ENCODE assay signal across 13 mouse cellular contexts in genomic region chr5:112098469-112099085, GRCm38 (mm10).
DNase-seq lines count a peak whose midpoint lies in the region; ATAC-seq and TF ChIP-seq lines count a peak whose summit lies in the region.
"Had no signal": no experiment of that assay in that cellular context is flagged by ENCODE, and none has a peak within 500 bp of the region (broad histone marks: within the 10 kb centered on the region; RNA-seq: fewer than 3 reads in every experiment).

No protein-coding gene starts in this region.

- peak overlapping the region; percentile 35; the same call in 1 of the 2 replicates for H3K4me3 ChIP-seq in E14TG2a.4 (replicated peaks; ENCODE audit: low read length)
- no peak overlapping the region for H3K4me3 ChIP-seq in hindbrain, embryonic 12.5 days
- H3K4me3 ChIP-seq in midbrain, embryonic 14.5 days (replicated peaks; ENCODE audit: low read depth, low read length): no peak overlapping the region
- H3K4me3 ChIP-seq in kidney, embryonic 15.5 days (replicated peaks): no peak overlapping the region
- H3K4me3 ChIP-seq: embryonic facial prominence, embryonic 10.5 days; heart, embryonic 10.5 days had no signal

- DNase-seq in ES-CJ7 (ENCODE audit: low read depth, low spot score): peak; percentile 24
- peak; percentile 82 for DNase-seq in midbrain, embryonic 14.5 days
- DNase-seq in frontal cortex, postnatal 25 days (ENCODE audit: low spot score in 2 of 2): no peak
- DNase-seq: cerebellum, adult 9-10 months; heart, postnatal 36 days; kidney, adult 2 months had no signal

- H3K27ac ChIP-seq in hindbrain, embryonic 12.5 days: peak overlapping the region; percentile 64
- peak overlapping the region; percentile 77 for H3K27ac ChIP-seq in midbrain, embryonic 14.5 days (replicated peaks; ENCODE audit: low read depth, low read length)
- H3K27ac ChIP-seq in kidney, embryonic 15.5 days: no peak overlapping the region
- H3K27ac ChIP-seq: embryonic facial prominence, embryonic 10.5 days; heart, embryonic 10.5 days had no signal

- no peak overlapping the region for H3K9ac ChIP-seq in hindbrain, embryonic 12.5 days
- H3K9ac ChIP-seq in midbrain, embryonic 14.5 days (replicated peaks; ENCODE audit: low read length): no peak overlapping the region
- H3K9ac ChIP-seq in kidney, embryonic 15.5 days: no peak overlapping the region

- H3K4me1 ChIP-seq in E14TG2a.4 (replicated peaks; ENCODE audit: low read depth, low read length): 0 out of 2 replicates have a peak, but pooled peaks cover 3% of the 10 kb centered on the region
- peaks cover 10% of the 10 kb centered on the region for H3K4me1 ChIP-seq in hindbrain, embryonic 12.5 days
- peaks cover 9% of the 10 kb centered on the region; the same call in 1 of the 2 replicates for H3K4me1 ChIP-seq in midbrain, embryonic 14.5 days (ENCODE audit: control insufficient read depth, insufficient read depth, low read length)
- peaks cover 2% of the 10 kb centered on the region; the same call in 1 of the 2 replicates for H3K4me1 ChIP-seq in kidney, embryonic 15.5 days
- H3K4me1 ChIP-seq: embryonic facial prominence, embryonic 10.5 days had no signal

- H3K9me3 ChIP-seq in E14TG2a.4 (ENCODE audit: low read length): no peaks in the 10 kb centered on the region
- no peaks in the 10 kb centered on the region for H3K9me3 ChIP-seq in hindbrain, embryonic 12.5 days (replicated peaks)
- H3K9me3 ChIP-seq in midbrain, embryonic 14.5 days (ENCODE audit: control insufficient read depth, low read length): no peaks in the 10 kb centered on the region
- H3K9me3 ChIP-seq in kidney, embryonic 15.5 days (replicated peaks): no peaks in the 10 kb centered on the region
- H3K9me3 ChIP-seq: embryonic facial prominence, embryonic 10.5 days; heart, embryonic 10.5 days had no signal

- peaks cover 30% of the 10 kb centered on the region for H3K27me3 ChIP-seq in E14TG2a.4 (ENCODE audit: insufficient read depth, low read length)
- peaks cover 10% of the 10 kb centered on the region; the same call in 1 of the 2 replicates for H3K27me3 ChIP-seq in hindbrain, embryonic 12.5 days
- no peaks in the 10 kb centered on the region for H3K27me3 ChIP-seq in midbrain, embryonic 14.5 days (ENCODE audit: control insufficient read depth, insufficient read depth, low read length)
- peaks cover 17% of the 10 kb centered on the region for H3K27me3 ChIP-seq in kidney, embryonic 15.5 days
- H3K27me3 ChIP-seq: CH12.LX had no signal

- no peak for TF ChIP-seq CTCF in E14TG2a.4 (conservative IDR thresholded peaks at IDR 0.05; ENCODE audit: low read length)

- no peaks in the 10 kb centered on the region for H3K36me3 ChIP-seq in E14TG2a.4 (ENCODE audit: insufficient read depth, low read length)
- no peaks in the 10 kb centered on the region for H3K36me3 ChIP-seq in hindbrain, embryonic 12.5 days
- no peaks in the 10 kb centered on the region for H3K36me3 ChIP-seq in midbrain, embryonic 14.5 days (ENCODE audit: control insufficient read depth, insufficient read depth, low read length)
- H3K36me3 ChIP-seq in kidney, embryonic 15.5 days: no peaks in the 10 kb centered on the region
- H3K36me3 ChIP-seq: embryonic facial prominence, embryonic 10.5 days; heart, embryonic 10.5 days had no signal

- 0 out of 2 replicates have a peak, but pooled peaks have one; percentile 56 for ATAC-seq in hindbrain, embryonic 12.5 days (ENCODE audit: low FRiP score)
- ATAC-seq in midbrain, embryonic 14.5 days (ENCODE audit: low FRiP score, low TSS enrichment): no peak
- ATAC-seq in monocyte, adult 5-6 weeks (replicated peaks; ENCODE audit: insufficient number of reproducible peaks, low FRiP score, low TSS enrichment, poor library complexity, severe bottlenecking): no peak
- ATAC-seq in kidney, embryonic 15.5 days (replicated peaks; ENCODE audit: low FRiP score): no peak

- 41% methylated on average over 22 of the region's 22 CpGs for WGBS in hindbrain, embryonic 12.5 days
- 24% methylated on average over 22 of the region's 22 CpGs for WGBS in midbrain, embryonic 14.5 days
- WGBS in kidney, embryonic 15.5 days: 51% methylated on average over 22 of the region's 22 CpGs

- H3K4me2 ChIP-seq in hindbrain, embryonic 12.5 days (replicated peaks): no peak overlapping the region
- peak overlapping the region; percentile 33 for H3K4me2 ChIP-seq in midbrain, embryonic 14.5 days (ENCODE audit: low read length)
- no peak overlapping the region for H3K4me2 ChIP-seq in kidney, embryonic 15.5 days

Comparison
In these comparisons a context has a peak if more than half of its experiments do, and no peak if none do; other contexts are left out.
1. DNase-seq: peak in ES-CJ7 (single experiment) and midbrain, embryonic 14.5 days (single experiment); none in frontal cortex, postnatal 25 days (0 of 2).